Mouse (Mus musculus) liver, adult (tissue): ENCODE results near the gene Slc37a1.

Experiments used
- GATA4 ChIP-seq: IDR thresholded peaks from 2 replicates; pipeline ENCODE4 v1.6.1; 2014; ENCODE audit warnings: mild to moderate bottlenecking, low read length; ENCODE audit not compliant: insufficient replicate concordance

Gene Slc37a1

DNA sequence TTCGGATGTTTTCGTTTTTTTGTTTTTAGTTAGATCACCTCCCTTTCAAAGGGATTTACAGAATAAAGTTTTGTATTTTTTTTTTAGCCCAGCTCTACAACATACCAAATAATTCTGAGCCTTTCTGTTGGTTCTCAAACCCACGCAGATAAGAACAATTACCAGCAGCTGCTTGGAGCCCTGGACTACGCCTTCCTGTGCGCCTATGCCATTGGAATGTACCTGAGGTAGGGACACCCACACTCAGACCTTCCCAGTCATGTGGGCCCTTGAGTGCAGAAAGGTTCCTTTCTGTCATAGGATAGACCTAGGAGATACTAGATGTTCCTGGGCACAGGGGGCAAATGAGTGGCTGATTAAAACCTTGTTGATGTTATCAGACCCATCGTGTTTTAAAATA lies 29.4 kb downstream of the Slc37a1 start:
- TF ChIP-seq GATA4 = no peak

DNA sequence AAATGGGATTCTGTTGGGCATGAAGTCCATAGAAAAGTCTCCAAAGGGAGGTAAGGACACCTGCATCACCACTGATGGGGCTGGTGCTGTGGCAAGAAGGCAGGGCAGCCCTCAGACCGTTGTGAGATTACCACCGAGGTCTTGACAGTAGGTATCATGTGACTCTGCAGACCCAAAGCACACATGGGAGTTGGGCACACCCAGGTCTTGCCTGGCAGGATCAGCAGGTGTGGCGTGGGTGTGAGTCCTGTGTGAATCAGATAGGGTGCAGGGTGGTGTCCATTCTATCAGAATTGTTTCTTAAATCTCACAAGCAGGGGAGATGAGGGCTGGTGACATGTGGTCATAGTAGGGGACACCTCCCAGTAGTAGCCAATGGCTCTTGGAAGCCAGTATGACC lies 30.4 kb downstream of the Slc37a1 start:
- TF ChIP-seq GATA4 = no peak

DNA sequence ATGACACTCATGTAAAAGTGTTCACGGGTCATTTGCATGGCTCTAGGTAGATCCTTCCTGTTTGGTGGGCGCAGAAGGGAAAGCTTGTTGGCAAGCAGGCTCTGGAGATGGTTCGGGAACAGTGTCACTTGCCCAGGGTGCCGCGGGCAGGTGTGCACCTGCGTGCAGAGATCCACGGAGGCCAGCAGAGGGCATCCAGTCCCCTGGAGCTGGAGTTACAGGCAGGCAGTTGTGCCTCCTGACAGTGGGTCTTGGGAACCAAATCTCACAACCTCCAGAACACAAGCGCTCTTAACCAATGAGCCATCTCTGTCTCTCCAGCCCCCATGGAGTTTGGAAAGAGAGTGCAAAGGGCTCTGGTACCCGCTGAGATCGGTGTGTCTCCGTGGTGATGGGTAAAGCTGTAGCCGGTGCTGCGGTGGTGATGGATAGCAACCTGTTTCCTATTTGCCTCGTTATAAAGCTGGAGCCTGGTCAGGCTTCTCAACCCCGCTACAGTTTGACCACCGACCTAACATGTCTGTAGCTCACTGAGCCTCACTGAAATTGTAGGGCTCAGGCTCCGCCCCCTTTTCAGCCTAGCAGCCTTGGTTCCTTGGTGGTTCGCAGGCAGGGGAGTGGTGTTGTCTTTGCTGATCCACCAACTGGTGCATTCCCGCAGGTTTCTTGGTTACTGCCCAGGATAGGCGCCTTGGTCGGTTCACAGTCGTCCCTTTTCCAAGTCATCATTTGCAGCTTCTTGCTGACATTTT lies 31.1 kb downstream of the Slc37a1 start:
- no peak for TF ChIP-seq GATA4

DNA sequence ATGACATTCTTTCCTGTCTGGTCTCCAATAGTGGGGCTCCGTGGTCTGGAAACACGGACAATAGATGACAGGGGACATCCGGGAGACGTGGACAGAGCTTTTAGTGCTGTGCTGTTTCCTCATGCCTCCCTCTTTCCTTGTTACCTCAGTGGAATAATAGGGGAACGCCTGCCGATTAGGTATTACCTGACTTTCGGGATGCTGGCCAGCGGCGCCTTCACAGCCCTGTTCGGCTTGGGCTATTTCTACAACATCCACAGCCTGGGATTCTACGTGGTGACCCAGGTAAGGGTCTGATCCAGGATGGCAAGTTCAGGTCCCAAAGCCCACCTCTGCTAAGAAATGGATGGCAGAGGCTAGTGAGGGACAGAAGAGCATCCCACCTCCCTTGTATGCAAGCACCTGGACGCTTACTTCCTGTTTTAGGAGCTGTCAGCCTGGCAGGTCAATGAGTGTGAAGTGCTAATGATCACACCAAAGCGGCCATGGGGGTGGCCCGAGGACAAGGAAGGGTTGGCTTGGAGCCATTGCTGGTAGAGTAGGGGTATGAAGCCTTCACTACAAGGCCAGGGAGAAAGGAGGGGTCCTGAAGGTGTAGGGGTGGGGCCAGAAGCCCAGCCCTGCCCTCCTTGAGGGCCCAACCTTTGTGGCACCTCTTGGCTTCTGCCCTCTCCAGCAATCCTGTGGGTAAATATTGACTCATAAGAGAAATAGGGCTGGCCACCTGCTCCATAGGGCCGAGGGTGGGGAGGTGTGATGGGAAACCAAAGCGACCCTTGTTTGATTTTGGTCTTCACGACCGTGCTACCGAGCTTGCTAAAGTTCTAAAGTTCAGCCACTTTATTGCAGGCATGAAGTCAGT lies 32.5 kb downstream of the Slc37a1 start:
- no peak for TF ChIP-seq GATA4

DNA sequence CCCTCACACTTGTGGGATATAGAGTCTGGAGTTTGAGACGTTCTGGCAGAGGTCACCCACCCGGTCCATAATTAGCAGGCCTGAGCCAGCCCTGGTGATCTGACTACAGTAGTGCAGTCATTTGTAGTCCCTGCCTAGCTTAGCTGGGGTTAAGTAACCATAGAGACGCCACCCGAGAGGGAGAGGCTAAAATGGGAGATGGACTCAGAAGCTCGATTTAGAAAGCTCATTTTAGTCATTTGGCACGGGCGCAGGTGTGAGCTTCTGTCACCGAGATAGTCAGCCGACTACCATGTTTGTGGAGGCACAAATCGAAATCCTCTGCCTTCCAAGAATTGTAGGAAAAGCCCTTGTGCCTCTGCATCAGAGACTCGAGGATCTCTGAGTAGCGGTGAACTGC lies 34.8 kb downstream of the Slc37a1 start:
- no peak for TF ChIP-seq GATA4

DNA sequence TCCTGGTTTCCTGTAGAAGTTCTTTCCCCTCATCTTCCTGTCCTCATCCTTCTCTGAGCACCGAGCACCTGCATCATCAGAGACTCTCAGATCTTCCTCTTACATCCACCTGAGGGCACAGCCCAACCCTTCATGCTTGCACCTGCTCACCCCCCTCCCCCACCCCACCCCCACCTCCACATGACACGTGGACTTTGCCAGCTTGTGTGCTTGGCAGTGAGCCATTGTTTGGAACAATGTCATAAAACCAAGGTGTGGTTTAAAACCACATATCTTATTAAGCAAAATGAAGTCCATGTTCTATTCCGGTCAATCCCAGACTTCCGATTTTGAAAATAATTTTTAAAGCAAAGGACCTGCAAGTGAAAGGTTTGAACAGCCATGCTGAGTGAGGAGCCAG lies 35.9 kb downstream of the Slc37a1 start:
- TF ChIP-seq GATA4 = no peak

DNA sequence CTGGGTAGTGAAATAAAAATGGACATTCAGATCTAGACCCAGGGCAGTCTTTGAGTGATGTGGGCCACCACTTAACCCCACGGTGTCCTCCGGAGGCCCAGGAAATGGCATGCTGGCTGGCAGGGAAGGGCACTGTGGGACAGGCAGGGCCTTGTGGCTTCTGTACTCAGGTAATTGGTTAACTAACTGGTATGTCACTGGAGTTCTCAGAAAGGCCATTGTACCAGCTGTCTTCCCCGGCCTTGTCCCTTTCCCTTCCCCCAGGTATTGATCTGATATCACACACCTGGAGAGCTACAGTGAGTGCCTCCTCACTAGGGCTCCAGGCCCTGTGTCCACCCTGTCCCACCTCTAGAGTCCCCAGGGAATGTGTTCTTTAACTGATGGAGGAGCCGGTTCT lies 36.8 kb downstream of the Slc37a1 start:
- TF ChIP-seq GATA4 = no peak

DNA sequence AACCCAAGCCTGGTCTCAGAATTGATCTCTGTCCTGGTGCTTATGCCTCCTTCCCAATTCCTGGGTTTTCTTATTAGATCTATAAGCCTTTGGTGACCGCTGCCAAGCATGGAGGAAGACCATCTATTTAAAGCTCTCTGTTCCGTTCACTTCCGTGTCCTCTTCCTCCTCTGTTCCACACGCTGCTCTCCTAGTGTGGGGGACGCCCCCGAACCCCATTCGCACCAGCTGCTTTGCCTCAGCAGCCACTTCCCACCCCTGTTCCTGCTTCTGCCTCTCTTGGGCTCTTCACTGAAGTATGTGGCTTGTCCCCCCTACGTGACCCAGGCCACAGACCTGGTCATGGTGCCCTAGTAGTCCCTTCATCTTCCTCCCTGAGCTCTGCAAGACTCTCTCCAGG lies 37.6 kb downstream of the Slc37a1 start:
- no peak for TF ChIP-seq GATA4

DNA sequence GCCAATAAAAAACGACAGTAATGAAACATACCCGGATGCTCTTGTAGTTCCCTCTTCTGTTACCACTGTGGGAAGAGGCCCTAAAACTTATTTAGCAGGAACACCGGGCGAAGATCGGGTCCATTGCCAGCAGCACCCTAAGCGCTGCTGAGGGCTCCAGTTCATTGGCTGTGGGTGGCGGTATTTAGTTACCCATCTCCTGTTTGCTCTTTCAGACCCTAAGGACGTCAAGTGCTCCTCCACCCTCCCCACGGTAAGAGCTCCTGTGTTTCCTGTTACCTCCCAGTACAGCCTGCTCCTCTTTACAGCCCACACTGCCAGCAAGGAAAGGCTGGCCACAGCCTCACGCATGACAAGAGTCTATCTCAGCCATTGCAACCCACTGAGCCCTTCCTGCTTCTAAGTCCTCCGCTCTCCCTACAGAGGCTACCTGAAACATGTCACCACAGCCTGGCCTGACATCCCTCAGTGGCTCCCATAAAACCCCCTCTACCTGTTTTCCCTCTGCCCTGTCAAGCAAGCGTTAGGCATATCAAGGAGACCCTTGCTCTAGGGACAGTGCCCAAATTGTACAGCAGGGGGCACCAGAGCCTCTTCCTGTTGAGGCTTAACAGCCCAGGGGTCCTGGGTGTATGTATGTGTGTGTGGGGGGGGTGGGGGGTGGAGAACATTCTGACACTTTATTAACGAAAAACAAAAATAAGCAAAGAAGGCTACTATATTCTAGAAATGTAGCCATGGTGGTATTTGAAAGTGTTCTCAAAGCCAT lies 39.0 kb downstream of the Slc37a1 start:
- TF ChIP-seq GATA4 = no peak

DNA sequence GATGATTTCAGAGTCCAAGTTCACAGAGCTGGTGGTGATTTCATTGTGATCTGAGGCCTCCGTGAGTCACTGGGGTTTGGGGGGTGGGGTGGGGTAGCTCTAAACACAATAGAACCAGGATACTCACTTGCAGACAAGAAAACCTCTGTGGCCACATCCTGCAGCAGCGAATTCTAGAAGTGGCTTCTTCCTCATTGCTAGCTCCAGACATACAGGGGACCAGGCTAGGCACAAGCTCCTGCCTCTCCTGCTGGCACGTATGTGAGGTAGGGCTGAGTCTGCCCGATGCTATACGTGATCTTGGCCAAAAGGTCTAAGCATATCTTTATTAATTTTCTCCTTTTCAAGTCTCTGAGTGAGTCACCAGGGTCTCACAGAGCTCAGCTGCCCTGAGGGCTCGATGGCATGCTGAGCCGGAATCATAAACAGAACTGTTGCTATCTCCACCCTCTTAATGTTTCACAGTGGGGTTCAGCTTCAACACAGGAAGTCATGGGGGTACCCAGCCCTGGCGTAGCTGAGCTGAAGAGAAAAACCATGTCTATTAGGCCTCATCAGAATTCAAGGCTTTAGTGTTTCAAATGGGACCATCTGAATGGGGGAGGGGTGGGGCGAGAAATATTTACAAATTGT lies 39.7 kb downstream of the Slc37a1 start:
- no peak for TF ChIP-seq GATA4

DNA sequence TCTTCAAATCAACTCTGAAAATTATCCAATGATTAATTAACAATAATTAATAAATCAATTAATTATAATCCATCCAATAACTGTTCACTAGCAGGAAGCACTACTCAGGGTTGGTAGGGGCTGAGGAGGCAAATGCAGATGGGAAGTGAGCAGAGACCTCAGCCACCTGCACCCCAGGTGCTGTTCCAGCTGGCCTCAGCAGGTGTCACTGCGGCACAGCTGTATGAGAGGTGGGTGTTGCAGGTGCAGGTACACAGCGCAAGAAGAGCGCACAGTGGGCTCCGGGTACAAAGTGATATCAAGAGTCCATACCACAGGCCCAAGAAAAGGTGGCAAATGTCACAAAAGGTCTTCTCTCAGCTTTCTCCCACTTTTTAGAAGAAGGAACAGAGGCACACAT lies 41.9 kb downstream of the Slc37a1 start:
- TF ChIP-seq GATA4 = no peak

DNA sequence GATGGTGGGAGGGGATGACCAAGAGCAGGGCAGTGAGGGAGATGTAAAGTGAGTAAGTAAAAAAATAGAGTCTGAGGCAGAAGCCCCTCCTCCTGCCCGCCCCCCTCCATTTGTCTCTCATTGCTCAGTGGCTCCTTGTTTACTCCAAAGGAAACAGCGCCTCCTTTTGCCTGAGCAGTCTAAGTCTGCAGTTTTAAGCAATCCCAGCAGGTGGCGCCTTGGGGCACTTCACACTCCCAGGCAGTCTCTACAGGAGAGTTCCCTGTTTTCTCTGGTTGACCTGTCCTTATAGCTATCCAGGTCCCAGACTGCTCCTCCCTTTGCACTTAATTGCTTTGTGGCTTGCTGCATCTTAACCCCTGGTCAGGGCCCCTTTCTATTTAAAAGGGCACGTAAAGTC lies 44.0 kb downstream of the Slc37a1 start:
- no peak for TF ChIP-seq GATA4

DNA sequence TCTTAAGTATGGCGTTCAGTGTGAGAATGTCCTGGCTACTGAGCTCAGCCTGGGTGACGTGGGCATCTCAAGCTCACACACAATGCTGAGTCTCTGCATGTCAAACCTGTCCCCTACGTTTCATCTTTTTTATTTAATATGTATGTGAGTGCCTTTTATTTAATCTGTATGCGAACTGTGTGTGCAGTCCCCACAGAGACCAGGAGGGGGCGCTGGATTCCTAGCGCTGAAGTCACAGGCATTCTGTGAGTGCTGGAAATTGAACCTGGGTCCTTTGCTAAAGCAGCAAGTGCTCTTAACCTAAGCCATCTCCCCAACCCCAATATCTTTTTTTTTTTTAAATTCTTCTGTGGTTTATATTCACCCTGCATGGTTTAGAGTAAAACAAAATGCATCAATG lies 44.7 kb downstream of the Slc37a1 start:
- TF ChIP-seq GATA4 = no peak

DNA sequence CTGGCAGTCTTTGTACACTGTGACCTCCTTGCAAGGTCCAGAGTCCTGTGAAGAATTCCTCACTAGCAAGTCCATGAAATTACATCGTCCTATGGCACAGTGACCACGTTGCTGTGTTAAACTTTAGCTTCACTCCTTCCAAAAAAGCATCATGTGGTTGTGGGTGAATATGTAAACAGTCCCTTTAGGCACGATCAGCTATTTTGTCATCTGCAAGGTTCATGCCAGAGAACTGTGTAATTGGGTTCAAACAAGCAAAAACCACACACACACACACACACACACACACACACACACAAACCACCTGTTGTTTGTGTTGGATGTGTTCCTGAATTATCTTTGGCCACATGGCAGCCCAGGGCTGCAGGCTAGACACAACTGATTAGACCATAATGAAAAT lies 45.3 kb downstream of the Slc37a1 start:
- peak; percentile 49; the same call in 1 of the 2 replicates for TF ChIP-seq GATA4

DNA sequence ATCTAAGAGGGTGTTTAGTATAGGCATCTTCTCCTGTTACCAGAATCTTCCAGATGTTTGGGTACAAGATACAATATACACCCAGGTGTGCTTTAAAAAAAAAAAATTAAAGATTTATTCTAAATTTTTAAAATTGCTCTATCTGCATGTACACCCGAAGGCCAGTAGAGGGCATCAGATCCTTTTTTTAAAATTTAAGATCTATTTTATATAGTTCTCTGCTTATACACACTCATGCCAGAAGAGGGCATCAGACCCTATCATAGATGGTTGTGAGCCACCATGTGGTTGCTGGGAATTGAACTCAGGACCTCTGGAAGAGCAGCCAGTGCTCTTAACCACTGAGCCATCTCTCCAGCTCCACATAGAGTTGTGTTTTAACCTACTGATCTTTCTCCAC lies 45.7 kb downstream of the Slc37a1 start:
- TF ChIP-seq GATA4 = no peak

DNA sequence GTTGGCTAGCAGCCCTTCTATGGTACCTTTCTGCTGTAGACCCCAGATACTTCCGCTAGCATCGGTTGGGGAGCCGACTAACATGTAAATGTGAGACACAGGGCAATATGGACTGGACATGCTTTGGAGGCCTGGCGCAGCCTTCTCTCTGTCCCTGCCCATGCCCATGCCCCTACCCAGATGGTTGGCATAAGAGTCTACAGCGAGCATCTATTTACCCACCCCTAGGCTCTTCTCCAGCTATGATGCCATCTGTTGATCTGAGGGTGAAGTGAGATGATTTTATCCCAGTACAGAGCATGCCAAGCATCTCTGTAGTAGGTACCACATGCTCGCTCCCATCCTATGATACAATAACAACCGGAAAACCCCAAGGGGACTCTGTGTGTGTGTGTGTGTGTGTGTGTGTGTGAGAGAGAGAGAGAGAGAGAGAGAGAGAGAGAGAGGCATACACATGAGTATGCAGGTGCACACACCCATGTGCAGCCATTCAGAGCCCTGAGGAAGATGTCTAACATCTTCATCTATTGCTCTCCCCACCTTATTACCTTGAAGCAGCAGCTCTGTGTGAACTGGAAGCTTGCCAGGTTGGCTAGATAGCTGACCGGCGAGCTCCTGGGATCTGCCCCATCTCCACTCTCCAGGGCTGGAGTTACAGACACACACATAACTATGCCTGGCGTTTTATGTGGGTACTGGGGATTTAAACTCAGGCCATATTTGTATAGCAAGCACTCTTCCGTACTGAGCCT lies 48.1 kb downstream of the Slc37a1 start:
- TF ChIP-seq GATA4 = no peak
